Mouse (Mus musculus): ENCODE measurements at regions not wholly inside any gene's neighbourhood (a gene's known extent, or its start where the extent isn't known, plus 50 kb on each side); places are given as distances from the start of the nearest gene placed in this dataset.

DNA sequence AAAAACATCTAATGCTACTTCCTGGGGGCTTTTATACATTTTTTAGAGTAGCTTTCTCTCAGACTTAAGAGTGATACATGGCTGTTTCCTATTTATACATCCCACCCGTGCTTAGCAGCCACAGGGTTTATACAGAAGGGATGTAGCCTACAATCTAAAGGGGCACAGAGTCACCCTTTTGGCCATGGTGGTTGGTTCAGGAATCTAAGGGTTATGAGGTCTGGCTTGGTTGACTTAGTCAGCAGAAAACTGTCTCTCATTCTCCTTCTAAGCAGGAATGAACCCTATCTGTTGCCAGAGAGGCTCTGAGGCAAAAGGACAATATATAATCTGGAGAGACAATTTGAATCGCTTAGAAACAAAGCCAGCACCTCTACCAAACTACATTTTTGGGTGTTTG, 97.9 kb downstream of the Btg1 start:
- no peak for TF ChIP-seq CTCF (IDR thresholded peaks at IDR 0.05; ENCODE audit: extremely low read depth, insufficient read length, insufficient replicate concordance, low read depth, low read length)
- TF ChIP-seq POLR2A (IDR thresholded peaks at IDR 0.05; ENCODE audit: low read depth, low read length), result no peak
